Mouse (Mus musculus) small intestine, adult 2 months (tissue): Measurements from ENCODE around the gene Shcbp1l.
"Not testable (repeated sequence)": the region's sequence is repeated elsewhere in the genome, so short reads cannot be mapped to it uniquely, and the experiment has no call there.

Experiments used
- CTCF ChIP-seq: fragments of 200-500 bp; IDR thresholded peaks from 2 replicates; pipeline ENCODE4 v1.5.1; 2012; ENCODE audit warnings: low read depth, mild to moderate bottlenecking, control low read depth, inconsistent platforms, low read length, moderate library complexity, mixed read lengths; ENCODE audit not compliant: insufficient replicate concordance, insufficient read length; ENCODE audit errors: extremely low read depth
- POLR2A ChIP-seq: fragments of 200-500 bp; IDR thresholded peaks from 2 replicates; pipeline ENCODE4 v1.6.1; 2012; ENCODE audit warnings: low read depth, mild to moderate bottlenecking, control low read depth, inconsistent platforms, low read length, moderate library complexity

DNA sequence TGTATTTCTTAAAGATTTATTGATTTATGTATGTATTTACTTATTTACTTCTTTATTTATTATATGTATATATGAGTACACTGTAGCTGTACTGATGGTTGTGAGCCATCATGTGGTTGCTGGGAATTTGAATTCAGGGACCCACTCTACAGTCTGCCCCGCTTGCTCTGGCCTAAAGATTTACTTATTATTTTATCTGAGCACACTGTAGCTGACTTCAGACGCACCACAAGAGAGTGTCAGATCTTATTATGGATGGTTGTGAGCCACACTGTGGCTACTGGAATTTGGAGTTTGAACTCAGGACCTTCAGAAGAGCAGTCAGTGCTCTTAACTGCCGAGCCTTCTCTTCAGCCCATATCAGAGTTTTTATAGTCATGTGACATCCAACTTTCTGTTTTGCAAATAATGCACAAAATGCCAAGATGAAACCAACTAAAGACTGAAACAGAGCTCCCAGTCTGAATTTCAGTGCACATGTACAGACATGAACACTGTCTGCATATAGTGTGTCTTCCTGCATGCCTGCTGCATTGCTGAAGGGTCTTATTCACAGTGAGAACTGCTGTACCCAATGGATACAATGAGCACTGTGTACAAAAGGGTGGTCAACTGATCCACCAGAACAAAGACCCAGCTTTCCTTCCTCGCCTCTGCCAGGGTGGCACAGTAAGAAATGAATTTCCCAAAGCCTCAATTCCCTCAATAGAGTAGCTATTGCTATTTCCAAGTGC lies 12.1 kb upstream of the Shcbp1l start:
- TF ChIP-seq POLR2A, CTCF: not testable (repeated sequence)
